Mouse (Mus musculus) CH12.LX (cell line): ENCODE measurements around the gene Spred2. TPM values are rescaled to one million over a fixed set of nuclear protein-coding genes. Genes with fewer than 3 reads are reported as not detected.
A peak's percentile ranks its signal among the peaks of the same experiment; 100 is the strongest.

Experiments used
- DNase-seq: peaks from one replicate; pipeline ENCODE4 v3.0.0-alpha.2; 2013; ENCODE audit errors: extremely low read depth
- H3K27ac ChIP-seq: 2 replicates; pipeline ENCODE4 v1.5.1; 2012; ENCODE audit warnings: low read depth, mild to moderate bottlenecking, control low read depth, moderate library complexity; ENCODE audit not compliant: insufficient read depth
- H3K27me3 ChIP-seq: replicated peaks from 2 replicates; pipeline ENCODE3; 2012; ENCODE audit warnings: inconsistent platforms
- H3K36me3 ChIP-seq, 2 experiments: replicated peaks in 1 of 2; 2 replicates each; pipeline versions ENCODE3 to v1.6.1; 2012; ENCODE audit warnings: inconsistent platforms in 1 of 2, low read length in 1 of 2, mild to moderate bottlenecking in 1 of 2, mixed read lengths in 1 of 2, moderate library complexity in 1 of 2; ENCODE audit not compliant: control insufficient read depth in 1 of 2, insufficient read depth in 1 of 2
- H3K4me1 ChIP-seq, 2 experiments: 2 replicates each; pipeline ENCODE4 v1.6.1; 2012; ENCODE audit warnings: inconsistent platforms in 1 of 2, moderate library complexity in 1 of 2; ENCODE audit not compliant: insufficient read depth in 2 of 2, control insufficient read depth in 1 of 2
- H3K4me2 ChIP-seq: 2 replicates; pipeline ENCODE4 v1.6.1; 2012; ENCODE audit warnings: low read depth, mild to moderate bottlenecking, control low read depth; ENCODE audit not compliant: poor library complexity, insufficient read depth, severe bottlenecking
- H3K4me3 ChIP-seq, 3 experiments: fragments of 150-350 bp in 1 of 3; sonication (generic) in 1 of 3; replicated peaks in 1 of 3; 2 replicates each; pipeline versions ENCODE3 to v1.5.1; 2011 to 2012; ENCODE audit warnings: low read depth in 2 of 3, low read length in 2 of 3, mild to moderate bottlenecking in 2 of 3, moderate library complexity in 2 of 3, control low read depth in 1 of 3, improper control_type of control experiment in 1 of 3, inconsistent platforms in 1 of 3, mixed read lengths in 1 of 3; ENCODE audit not compliant: poor library complexity in 1 of 3
- H3K79me2 ChIP-seq: replicated peaks from 2 replicates; pipeline ENCODE4 v1.6.1; 2012; ENCODE audit warnings: mild to moderate bottlenecking, moderate library complexity; ENCODE audit not compliant: control insufficient read depth, poor library complexity, insufficient read depth, severe bottlenecking; ENCODE audit errors: extremely low read depth
- H3K9ac ChIP-seq: 2 replicates; pipeline ENCODE4 v1.6.1; 2012; ENCODE audit warnings: low read depth, mild to moderate bottlenecking, control low read depth, moderate library complexity; ENCODE audit not compliant: insufficient read depth
- H3K9me3 ChIP-seq: replicated peaks from 2 replicates; pipeline ENCODE3; 2012; ENCODE audit warnings: low read length, inconsistent platforms, mixed read lengths
- CHD2 ChIP-seq: IDR thresholded peaks from 2 replicates; pipeline ENCODE4 v1.6.1; 2011; ENCODE audit warnings: low read length, improper control_type of control experiment
- CTCF ChIP-seq, 2 experiments: IDR thresholded peaks in 1 of 2; conservative IDR thresholded peaks in 1 of 2; 2 replicates each; pipeline ENCODE4 v1.5.1; 2011 to 2012; ENCODE audit warnings: low read depth in 2 of 2, low read length in 2 of 2, improper control_type of control experiment in 1 of 2, inconsistent platforms in 1 of 2, mild to moderate bottlenecking in 1 of 2, moderate library complexity in 1 of 2
- E2F4 ChIP-seq: IDR thresholded peaks from 2 replicates; pipeline ENCODE4 v1.6.1; 2011; ENCODE audit warnings: low read depth, low read length, improper control_type of control experiment; ENCODE audit not compliant: insufficient replicate concordance
- EP300 ChIP-seq: IDR thresholded peaks from 2 replicates; pipeline ENCODE4 v1.6.1; 2011; ENCODE audit warnings: low read length, improper control_type of control experiment
- JUN ChIP-seq: IDR thresholded peaks from 2 replicates; pipeline ENCODE4 v1.6.1; 2011; ENCODE audit warnings: low read depth, mild to moderate bottlenecking, low read length, improper control_type of control experiment, moderate library complexity; ENCODE audit not compliant: insufficient read depth
- KAT2A ChIP-seq: IDR thresholded peaks from 2 replicates; pipeline ENCODE4 v1.6.1; 2012; ENCODE audit warnings: low read length, improper control_type of control experiment, inconsistent platforms; ENCODE audit not compliant: insufficient replicate concordance
- MAFK ChIP-seq: IDR thresholded peaks from 2 replicates; pipeline ENCODE4 v1.6.1; 2011; ENCODE audit warnings: low read length, improper control_type of control experiment; ENCODE audit not compliant: insufficient replicate concordance
- MAX ChIP-seq: IDR thresholded peaks from 2 replicates; pipeline ENCODE4 v1.6.1; 2011; ENCODE audit warnings: low read length, improper control_type of control experiment
- MAZ ChIP-seq: IDR thresholded peaks from 2 replicates; pipeline ENCODE4 v1.6.1; 2012; ENCODE audit warnings: low read depth, mild to moderate bottlenecking, inconsistent platforms, low read length, improper control_type of control experiment, moderate library complexity
- MEF2A ChIP-seq: IDR thresholded peaks from 2 replicates; pipeline ENCODE4 v1.6.1; 2014; ENCODE audit warnings: low read depth, mild to moderate bottlenecking, inconsistent platforms, low read length, improper control_type of control experiment, borderline replicate concordance
- MXI1 ChIP-seq: IDR thresholded peaks from 2 replicates; pipeline ENCODE4 v1.6.1; 2011; ENCODE audit warnings: mild to moderate bottlenecking, low read depth, low read length, improper control_type of control experiment
- MYC ChIP-seq: IDR thresholded peaks from 2 replicates; pipeline ENCODE4 v1.6.1; 2011; ENCODE audit warnings: low read depth, mild to moderate bottlenecking, improper control_type of control experiment, low read length
- PAX5 ChIP-seq: IDR thresholded peaks from 2 replicates; pipeline ENCODE4 v1.6.1; 2012; ENCODE audit warnings: low read length, inconsistent platforms, mixed read lengths
- RCOR1 ChIP-seq: conservative IDR thresholded peaks from 2 replicates; pipeline ENCODE4 v1.6.1; 2012; ENCODE audit warnings: low read depth, mild to moderate bottlenecking, inconsistent platforms, low read length, improper control_type of control experiment
- SIN3A ChIP-seq: IDR thresholded peaks from 2 replicates; pipeline ENCODE4 v1.6.1; 2012; ENCODE audit warnings: low read length, improper control_type of control experiment, inconsistent platforms
- TBP ChIP-seq: conservative IDR thresholded peaks from 2 replicates; pipeline ENCODE4 v1.6.1; 2011; ENCODE audit warnings: low read depth, low read length, improper control_type of control experiment
- UBTF ChIP-seq: IDR thresholded peaks from 2 replicates; pipeline ENCODE4 v1.6.1; 2012; ENCODE audit warnings: low read depth, mild to moderate bottlenecking, inconsistent platforms, low read length, improper control_type of control experiment, moderate library complexity
- USF2 ChIP-seq: conservative IDR thresholded peaks from 2 replicates; pipeline ENCODE4 v1.6.1; 2011; ENCODE audit warnings: low read depth, low read length, improper control_type of control experiment
- ZC3H11A ChIP-seq: IDR thresholded peaks from 2 replicates; pipeline ENCODE4 v1.6.1; 2012; ENCODE audit warnings: low read depth, mild to moderate bottlenecking, inconsistent platforms, low read length, improper control_type of control experiment
- ZMIZ1 ChIP-seq: IDR thresholded peaks from 2 replicates; pipeline ENCODE4 v1.6.1; 2012; ENCODE audit warnings: low read depth, mild to moderate bottlenecking, inconsistent platforms, low read length, improper control_type of control experiment
- ZNF384 ChIP-seq: IDR thresholded peaks from 2 replicates; pipeline ENCODE4 v1.6.1; 2012; ENCODE audit warnings: low read depth, low read length, improper control_type of control experiment, inconsistent platforms
- dilution Hi-C: fragments of 300-500 bp; cut with MboI; formaldehyde crosslinking; loops from 2 replicates; pipeline ENCODE4 v1.14.3; 2020; ENCODE audit warnings: low sequenced_read_pairs; ENCODE audit not compliant: extremely low pct_unique_long_range_greater_than_20kb, extremely low pct_ligation_motif_present
- in situ Hi-C: fragments of 300-500 bp; cut with MboI; formaldehyde crosslinking; loops from 3 replicates; pipeline ENCODE4 v1.14.3; 2019; ENCODE audit warnings: low sequenced_read_pairs, low pct_ligation_motif_present, low pct_unique_long_range_greater_than_20kb, mixed read lengths
- polyA plus RNA-seq: library from polyadenylated mRNA; unstranded; fragments of >175 nt; gene quantifications from 2 replicates; pipeline ENCODE4 v1.2.1, GENCODE M21; 2012; ENCODE audit warnings: low read depth; ENCODE audit not compliant: insufficient read length
- total RNA-seq, 2 experiments: library from RNA; depleted of rRNA; stranded (reverse); fragments of 300-350 nt in 1 of 2; fragments of >200 nt in 1 of 2; gene quantifications; 2 replicates each; pipeline ENCODE4 v1.2.3; 2012 to 2014

The Spred2 gene
- total and polyA plus RNA-seq, 3 experiments: 1.4 to 15.8 (median 4.2) TPM

- no peak for TF ChIP-seq MXI1
- no peak for TF ChIP-seq MYC
- TF ChIP-seq UBTF: no peak
- TF ChIP-seq TBP: no peak
- TF ChIP-seq CHD2: no peak
- peak; percentile 57; the same call in 1 of the 2 replicates for TF ChIP-seq MEF2A
Observed at GRCm38 (mm10) chr11:20037739-20038138, 113.6 kb downstream of the Spred2 start (continued).

- Histone ChIP-seq H3K36me3 (no peaks in the 10 kb centered on the region), H3K27ac (no peak overlapping the region), H3K4me1 (peaks cover 46 to 86% of the 10 kb centered on the region in 2 experiments), H3K79me2 (no peaks in the 10 kb centered on the region), H3K9me3 (no peaks in the 10 kb centered on the region), H3K9ac (no peak overlapping the region), H3K4me2 (no peak overlapping the region), H3K4me3 (no peak overlapping the region), H3K27me3 (no peaks in the 10 kb centered on the region)
- dilution Hi-C loops (no loop called here), in situ Hi-C loops (no loop called here)
- TF ChIP-seq ZC3H11A: no peak
- no peak for TF ChIP-seq MAX
- no peak for TF ChIP-seq ZMIZ1
- no peak for TF ChIP-seq CTCF (conservative IDR thresholded peaks at IDR 0.05 in 1 of 2, IDR thresholded peaks at IDR 0.05 in 1 of 2; ENCODE audit: low read depth in 2 of 2, low read length in 2 of 2)
- no peak for TF ChIP-seq MAZ
- TF ChIP-seq PAX5: no peak
- no peak for TF ChIP-seq MAFK
- TF ChIP-seq SIN3A: no peak
- no peak for TF ChIP-seq USF2
- no peak for TF ChIP-seq E2F4
- TF ChIP-seq TBP: no peak
- TF ChIP-seq JUN: no peak
- TF ChIP-seq RCOR1: no peak
- no peak for TF ChIP-seq KAT2A
- no peak for TF ChIP-seq EP300
- no peak for TF ChIP-seq ZNF384
- no peak for DNase-seq
Observed at GRCm38 (mm10) chr11:20038723-20039122, 114.5 kb downstream of the Spred2 start.
